Mouse (Mus musculus) induced T-regulatory cell, adult 2 months (primary cell): ENCODE measurements around the gene Dcaf10.

Experiments used
- DNase-seq: peaks from one replicate; pipeline ENCODE4 v3.0.0-alpha.2; 2012; ENCODE audit warnings: low read depth

Dcaf10 gene

DNA sequence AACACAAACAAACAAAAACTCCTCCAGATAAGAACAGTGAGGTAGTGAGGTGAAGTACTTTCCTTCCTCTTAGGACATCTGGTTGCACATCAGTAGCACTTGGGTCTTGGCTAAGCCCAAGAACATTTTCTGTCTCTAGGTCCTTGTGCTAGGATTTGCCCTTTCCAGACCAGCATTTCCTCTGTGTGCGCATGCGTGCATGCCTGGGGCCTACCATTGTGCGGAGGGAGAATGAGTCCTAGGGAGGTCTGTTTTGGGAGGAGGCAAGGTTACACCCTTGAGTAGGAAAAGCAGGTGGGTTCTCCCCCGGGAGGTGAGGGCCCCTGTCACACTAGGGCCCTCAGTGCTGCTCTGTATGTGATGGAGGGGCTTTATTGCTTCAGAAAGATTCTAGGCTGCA, 77.2 kb downstream of the Dcaf10 start:
- DNase-seq, result no peak

GRCm38 (mm10) chr4:45420733-45421132, 78.8 kb downstream of the Dcaf10 start:
- no peak for DNase-seq

DNA sequence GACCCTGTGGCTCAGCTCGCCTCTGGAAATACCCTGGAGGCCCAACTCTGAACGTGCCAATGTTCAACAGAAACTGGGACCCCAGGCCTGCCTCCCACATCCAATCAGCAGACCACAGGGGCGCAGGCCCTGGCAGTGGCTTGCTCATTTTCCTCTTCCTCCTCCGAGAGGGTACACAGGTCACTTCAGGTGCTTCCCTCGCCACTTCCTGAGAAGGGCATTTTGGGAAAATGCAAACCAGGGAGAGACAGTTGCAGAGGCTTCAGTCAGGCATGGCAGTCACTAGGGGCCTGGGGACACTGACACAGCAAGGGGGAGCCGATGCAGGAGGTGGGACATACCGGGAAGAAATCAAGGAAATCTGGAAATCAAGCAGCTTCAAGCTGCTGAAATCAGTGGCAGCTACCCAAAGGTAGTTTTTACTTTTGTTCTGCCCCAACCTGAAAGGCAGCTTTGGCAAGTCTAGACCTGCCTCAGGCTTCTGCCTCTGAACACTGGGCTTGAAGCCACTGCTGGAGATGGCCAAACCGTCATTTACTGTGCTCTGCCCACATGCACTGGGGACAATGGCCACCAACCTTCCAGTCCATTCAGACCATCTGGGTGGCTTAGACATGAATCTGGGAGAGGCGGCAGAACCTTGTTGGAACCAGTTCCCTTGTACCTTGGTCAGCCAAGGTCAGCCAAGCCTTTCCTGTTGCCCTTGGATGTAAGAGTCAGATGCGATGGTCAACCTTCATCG, 79.8 kb downstream of the Dcaf10 start:
- no peak for DNase-seq

DNA sequence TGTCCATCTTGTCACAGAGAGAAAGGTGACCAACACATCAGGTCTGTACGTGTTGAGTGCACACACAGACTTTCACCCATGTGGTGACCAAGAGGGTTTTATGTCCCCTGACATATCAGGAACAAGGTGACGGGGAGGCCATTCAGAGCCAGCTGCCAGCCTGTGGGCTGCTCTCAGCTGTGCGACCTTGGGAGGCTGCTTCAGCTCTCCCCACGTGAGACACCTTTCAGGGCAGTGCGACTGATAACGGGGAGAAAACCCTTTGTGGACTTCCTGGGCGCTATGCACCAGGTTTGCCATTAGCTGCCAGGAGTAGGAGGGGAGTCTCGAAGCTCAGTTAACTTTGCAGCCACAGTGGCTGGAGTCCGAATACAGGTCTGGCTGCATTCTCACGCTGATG, 80.7 kb downstream of the Dcaf10 start:
- no peak for DNase-seq

GRCm38 (mm10) chr4:45423406-45423805, 81.5 kb downstream of the Dcaf10 start:
- DNase-seq, result no peak

GRCm38 (mm10) chr4:45426724-45427457, 85.0 kb downstream of the Dcaf10 start:
- DNase-seq, result no peak
